Mouse (Mus musculus): ENCODE data around the gene Zdhhc20.

- no peak for TF ChIP-seq CTCF (IDR thresholded peaks at IDR 0.05; ENCODE audit: low read depth, low read length)
- no peak for TF ChIP-seq GATA1 (IDR thresholded peaks at IDR 0.05; ENCODE audit: borderline replicate concordance, low read length)
- TF ChIP-seq POLR2AphosphoS5 (IDR thresholded peaks at IDR 0.05; ENCODE audit: insufficient replicate concordance, low read depth, low read length): no peak
- TF ChIP-seq TAL1 (conservative IDR thresholded peaks at IDR 0.05; ENCODE audit: low read depth, low read length): no peak
Observed at GRCm38 (mm10) chr14:57789759-57790158, 100.3 kb downstream of the Zdhhc20 start.
